Mouse (Mus musculus) liver, adult 2 months (tissue): ENCODE data around the gene Pramel7. TPM values are rescaled to one million over a fixed set of nuclear protein-coding genes. Genes with fewer than 3 reads are reported as not detected.

ENCODE experiments used
- DNase-seq: peaks from one replicate; pipeline ENCODE4 v3.0.0-alpha.2; 2011; ENCODE audit warnings: low read depth, low spot score; ENCODE audit errors: extremely low read depth
- H3K27ac ChIP-seq: fragments of 200-500 bp; replicated peaks from 2 replicates; pipeline ENCODE4 v1.5.1; 2012; ENCODE audit warnings: low read depth, mild to moderate bottlenecking, control low read depth, inconsistent platforms, low read length; ENCODE audit not compliant: insufficient read depth
- H3K27me3 ChIP-seq: fragments of 200-500 bp; 2 replicates; pipeline ENCODE4 v1.6.1; 2012; ENCODE audit warnings: mild to moderate bottlenecking, moderate library complexity, low read length, inconsistent platforms; ENCODE audit not compliant: control insufficient read depth, insufficient read depth
- H3K36me3 ChIP-seq: fragments of 200-500 bp; 2 replicates; pipeline ENCODE4 v1.6.1; 2012; ENCODE audit warnings: low read length, inconsistent platforms; ENCODE audit not compliant: control insufficient read depth, insufficient read depth
- H3K4me1 ChIP-seq: fragments of 200-500 bp; 2 replicates; pipeline ENCODE4 v1.6.1; 2011; ENCODE audit warnings: low read length; ENCODE audit not compliant: control insufficient read depth, insufficient read depth
- H3K4me3 ChIP-seq: fragments of 200-500 bp; 2 replicates; pipeline ENCODE4 v1.5.1; 2011; ENCODE audit warnings: low read depth, mild to moderate bottlenecking, control low read depth, low read length, moderate library complexity; ENCODE audit not compliant: insufficient read depth
- H3K79me2 ChIP-seq: fragments of 200-500 bp; 2 replicates; pipeline ENCODE4 v1.6.1; 2012; ENCODE audit warnings: inconsistent platforms, mild to moderate bottlenecking, low read length, moderate library complexity; ENCODE audit not compliant: control insufficient read depth, insufficient read depth
- H3K9ac ChIP-seq: fragments of 200-500 bp; 2 replicates; pipeline ENCODE4 v1.6.1; 2012; ENCODE audit warnings: low read depth, mild to moderate bottlenecking, control low read depth, inconsistent platforms, low read length
- CTCF ChIP-seq: fragments of 200-500 bp; IDR thresholded peaks from 2 replicates; pipeline ENCODE4 v1.5.1; 2011; ENCODE audit warnings: low read depth, low read length, control low read depth
- POLR2A ChIP-seq: fragments of 200-500 bp; IDR thresholded peaks from 2 replicates; pipeline ENCODE4 v1.6.1; 2011; ENCODE audit warnings: low read length, control low read depth; ENCODE audit not compliant: insufficient read depth; ENCODE audit errors: extremely low read depth
- WGBS: fragments of 180-500 bp; shearing (Covaris S2); methylation state at CpG from one replicate; pipeline ENCODE4 v1.1.7; 2018; 5-methylcytosine and 5-hydroxymethylcytosine counted together
- polyA plus RNA-seq: library from polyadenylated mRNA; depleted of rRNA; stranded (reverse); fragments of >200 nt; gene quantifications from 2 replicates; pipeline ENCODE4 v1.2.3, GENCODE M21; 2012
- total RNA-seq: library from RNA; depleted of rRNA; stranded (reverse); fragments of >200 nt; gene quantifications from 2 replicates; pipeline ENCODE4 v1.2.3, GENCODE M21; 2014

Gene Pramel7
- total and polyA plus RNA-seq, 2 experiments = not detected

DNA sequence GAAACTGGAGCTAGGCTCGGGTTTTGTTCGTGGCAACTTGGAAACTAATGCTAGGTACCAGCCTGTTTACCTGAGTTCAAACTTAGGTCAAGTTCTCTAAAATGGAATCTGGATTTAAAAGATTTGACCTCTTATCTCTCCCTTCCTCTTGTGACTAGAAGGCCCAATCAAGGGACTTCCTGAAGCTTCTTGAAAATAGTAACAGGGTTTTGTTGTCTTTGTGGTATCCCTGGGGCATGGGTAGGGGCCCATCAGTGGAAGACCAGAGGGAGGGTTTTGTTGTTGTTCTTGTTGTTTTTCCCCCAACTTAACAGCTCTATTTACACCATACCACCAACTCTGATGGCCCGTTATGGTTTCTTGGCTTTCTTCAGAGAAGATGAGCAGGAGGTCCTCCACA, 19.7 kb upstream of the Pramel7 start:
- Histone ChIP-seq H3K9ac (no peak overlapping the region), H3K27ac (no peak overlapping the region), H3K4me3 (no peak overlapping the region), H3K36me3 (no peaks in the 10 kb centered on the region), H3K79me2 (no peaks in the 10 kb centered on the region), H3K27me3 (no peaks in the 10 kb centered on the region), H3K4me1 (peaks cover 2% of the 10 kb centered on the region; the same call in 1 of the 2 replicates)
- no peak for DNase-seq
- 79% methylated on average over 3 of the region's 3 CpGs for WGBS
- TF ChIP-seq POLR2A = no peak
- no peak for TF ChIP-seq CTCF

DNA sequence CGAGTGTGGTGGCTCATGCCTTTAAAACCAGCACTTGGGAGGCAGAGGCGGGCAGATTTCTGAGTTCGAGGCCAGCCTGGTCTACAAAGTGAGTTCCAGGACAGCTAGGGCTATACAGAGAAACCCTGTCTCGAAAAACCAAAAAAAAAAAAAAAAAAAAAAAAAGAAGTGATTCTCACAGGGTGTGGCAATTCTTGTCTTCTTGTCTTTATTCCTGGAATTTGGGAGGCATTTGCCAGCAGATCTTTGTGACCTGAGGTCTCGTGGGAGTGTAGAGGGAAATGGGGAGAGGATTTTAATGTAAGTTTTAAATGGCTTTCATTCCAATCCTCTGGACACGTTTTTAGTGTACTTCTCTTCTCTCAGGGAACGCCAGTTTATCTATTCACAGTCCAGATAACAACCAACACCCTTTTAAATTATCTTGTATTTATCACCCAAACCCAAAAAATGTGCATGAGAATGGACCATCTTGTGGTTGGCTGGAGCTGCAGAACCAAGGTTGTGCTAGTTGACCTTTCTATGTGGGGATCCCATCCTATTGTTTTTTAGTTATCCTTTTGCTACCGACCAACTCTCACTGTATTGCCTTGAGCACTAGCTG, 18.7 kb upstream of the Pramel7 start:
- TF ChIP-seq CTCF (no peak), POLR2A (no peak)
- WGBS = 64% methylated on average over 8 of the region's 8 CpGs
- no peak for DNase-seq
- H3K36me3 ChIP-seq = no peaks in the 10 kb centered on the region
- H3K4me3 ChIP-seq = no peak overlapping the region
- no peak overlapping the region for H3K27ac ChIP-seq
- H3K4me1 ChIP-seq = no peaks in the 10 kb centered on the region
- H3K79me2 ChIP-seq = no peaks in the 10 kb centered on the region
- H3K9ac ChIP-seq = no peak overlapping the region
- H3K27me3 ChIP-seq = no peaks in the 10 kb centered on the region

DNA sequence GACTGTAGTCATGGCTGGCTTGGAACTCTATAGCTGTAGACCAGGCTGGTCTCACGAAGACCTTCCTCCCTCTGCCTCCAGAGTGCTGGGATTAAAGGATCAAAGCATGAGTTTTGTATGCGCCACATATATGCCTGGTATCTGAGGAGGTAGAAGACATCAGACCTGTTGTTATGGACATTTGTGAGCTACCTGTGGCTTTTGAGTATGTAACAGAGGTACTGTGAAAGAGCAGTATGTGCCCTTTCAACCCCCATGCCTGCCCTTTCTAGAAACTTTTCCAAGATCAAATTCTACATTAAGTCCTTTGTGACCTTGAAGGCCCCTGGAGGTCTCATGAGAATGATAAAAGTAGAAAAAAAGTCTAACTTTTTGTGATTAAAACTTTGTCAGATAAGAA, 18.2 kb upstream of the Pramel7 start:
- Histone ChIP-seq H3K9ac (no peak overlapping the region), H3K27ac (no peak overlapping the region), H3K36me3 (no peaks in the 10 kb centered on the region), H3K4me1 (no peaks in the 10 kb centered on the region), H3K27me3 (no peaks in the 10 kb centered on the region), H3K4me3 (no peak overlapping the region), H3K79me2 (no peaks in the 10 kb centered on the region)
- no peak for TF ChIP-seq CTCF
- TF ChIP-seq POLR2A = no peak
- no peak for DNase-seq
- 79% methylated on average over 2 of the region's 2 CpGs for WGBS

DNA sequence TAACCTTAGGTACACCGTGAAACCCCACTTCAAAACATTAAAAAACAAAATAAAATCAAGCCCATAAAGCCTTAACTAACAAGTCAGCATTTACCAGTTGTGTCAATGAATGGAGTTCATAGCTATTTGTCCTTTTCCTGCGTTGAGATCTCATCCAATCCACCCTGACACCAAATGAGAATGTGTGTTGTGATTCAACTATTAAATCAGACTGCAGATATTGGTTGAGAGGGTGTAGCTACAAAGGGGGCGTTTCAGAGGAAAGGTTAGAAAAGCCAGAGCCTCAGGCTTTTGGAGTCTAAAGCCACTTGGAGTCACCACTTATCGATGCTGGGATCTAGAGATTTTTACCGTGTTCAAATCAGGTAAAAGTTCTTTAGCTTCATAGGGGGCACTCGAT, 9.4 kb upstream of the Pramel7 start, which contains the start of gene Pramel6:
Pramel6 (plus strand) TSS at position 301 of the 400 bp plus-strand sequence.
- Histone ChIP-seq H3K27ac (no peak within 1 kb of the TSS), H3K4me3 (no peak within 1 kb of the TSS), H3K79me2 (no peaks in the 10 kb centered on the region), H3K36me3 (no peaks in the 10 kb centered on the region), H3K27me3 (no peaks in the 10 kb centered on the region), H3K4me1 (no peaks in the 10 kb centered on the region), H3K9ac (no peak within 1 kb of the TSS)
- WGBS = 79% methylated on average over 6 of the region's 6 CpGs
- TF ChIP-seq CTCF (no peak), POLR2A (no peak)
- DNase-seq = no peak

DNA sequence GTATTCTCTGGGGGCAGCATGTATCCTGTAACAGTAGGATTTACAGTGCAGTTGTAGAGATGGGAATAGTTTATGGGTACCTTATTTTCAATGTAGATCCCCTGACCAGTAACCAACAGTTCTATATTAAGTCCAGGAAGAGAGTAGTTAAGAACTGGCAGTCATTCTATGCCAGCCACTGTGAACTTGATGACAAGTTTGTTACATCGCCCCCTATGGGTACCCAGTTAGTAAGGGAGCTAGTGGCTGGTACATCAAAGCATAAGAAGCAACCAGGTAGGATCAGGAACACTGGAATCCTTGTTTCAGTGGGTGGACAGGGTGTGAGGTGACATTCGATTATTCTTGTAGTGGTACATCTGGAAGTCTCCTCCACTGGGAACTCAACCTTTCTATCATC, 14.6 kb downstream of the Pramel7 start:
- Histone ChIP-seq H3K27me3 (no peaks in the 10 kb centered on the region), H3K9ac (no peak overlapping the region), H3K36me3 (no peaks in the 10 kb centered on the region), H3K79me2 (no peaks in the 10 kb centered on the region), H3K4me1 (no peaks in the 10 kb centered on the region), H3K4me3 (no peak overlapping the region), H3K27ac (no peak overlapping the region)
- no peak for DNase-seq
- no peak for TF ChIP-seq POLR2A
- no peak for TF ChIP-seq CTCF
- WGBS = 68% methylated on average over 2 of the region's 2 CpGs

DNA sequence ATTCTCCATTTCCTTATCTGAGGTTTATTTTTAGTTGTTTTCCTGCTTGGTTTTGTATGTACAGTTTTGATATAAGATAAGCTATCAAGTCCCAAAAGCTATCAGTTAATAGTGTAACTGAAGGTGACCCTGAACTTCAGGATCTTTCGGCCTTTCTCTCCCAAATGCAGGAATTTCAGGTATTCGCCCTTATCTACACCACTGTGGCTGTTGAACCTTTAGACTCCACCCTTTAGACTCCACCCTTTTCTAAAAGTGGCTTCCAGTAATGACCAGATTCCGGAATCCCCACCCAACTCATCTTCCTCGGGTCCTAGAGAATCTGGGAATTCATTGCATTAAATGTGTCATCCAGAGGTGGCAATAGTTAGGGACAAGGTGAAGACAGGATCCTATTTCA, 15.7 kb downstream of the Pramel7 start:
- H3K36me3 ChIP-seq = no peaks in the 10 kb centered on the region
- no peaks in the 10 kb centered on the region for H3K4me1 ChIP-seq
- no peak for DNase-seq
- WGBS = 69% methylated on average over 4 of the region's 4 CpGs
- H3K79me2 ChIP-seq = no peaks in the 10 kb centered on the region
- no peak overlapping the region for H3K27ac ChIP-seq
- H3K4me3 ChIP-seq = no peak overlapping the region
- H3K27me3 ChIP-seq = no peaks in the 10 kb centered on the region
- TF ChIP-seq POLR2A (no peak), CTCF (no peak)
- H3K9ac ChIP-seq = no peak overlapping the region
